Mouse (Mus musculus) embryonic fibroblast, embryonic 13.5 days (primary cell): Measurements from ENCODE around the gene Tmem175. TPM values are rescaled to one million over a fixed set of nuclear protein-coding genes. Genes with fewer than 3 reads are reported as not detected.

Experiments used
- H3K27ac ChIP-seq: 2 replicates; pipeline ENCODE4 v1.5.1; 2012; ENCODE audit warnings: low read length, control low read depth, inconsistent platforms; ENCODE audit not compliant: insufficient read depth
- H3K4me1 ChIP-seq: 2 replicates; pipeline ENCODE4 v1.6.1; 2011; ENCODE audit warnings: low read length; ENCODE audit not compliant: control insufficient read depth, insufficient read depth
- H3K4me3 ChIP-seq: 2 replicates; pipeline ENCODE4 v1.5.1; 2011; ENCODE audit warnings: mild to moderate bottlenecking, control low read depth, low read length; ENCODE audit not compliant: insufficient read depth
- CTCF ChIP-seq: IDR thresholded peaks from 2 replicates; pipeline ENCODE4 v1.5.1; 2011; ENCODE audit warnings: mild to moderate bottlenecking, control low read depth, low read length, moderate library complexity, borderline replicate concordance; ENCODE audit not compliant: insufficient read depth
- POLR2A ChIP-seq: IDR thresholded peaks from 2 replicates; pipeline ENCODE4 v1.6.1; 2011; ENCODE audit warnings: low read depth, mild to moderate bottlenecking, control low read depth, low read length, moderate library complexity
- polyA plus RNA-seq: library from polyadenylated mRNA; stranded (reverse); fragments of >200 nt; gene quantifications from 2 replicates; pipeline ENCODE4 v1.2.4, GENCODE M21; 2011; ENCODE audit warnings: low read depth; ENCODE audit not compliant: missing spikeins, insufficient read length

Gene Tmem175
- polyA plus RNA-seq, 1 experiment: 36.3 TPM

- Histone ChIP-seq H3K4me3 (no peak overlapping the region), H3K4me1 (no peaks in the 10 kb centered on the region), H3K27ac (no peak overlapping the region)
- no peak for TF ChIP-seq CTCF
- TF ChIP-seq POLR2A: no peak
These were observed 6.6 kb downstream of the Tmem175 start for GRCm38 (mm10) chr5:108636172-108636571.

DNA sequence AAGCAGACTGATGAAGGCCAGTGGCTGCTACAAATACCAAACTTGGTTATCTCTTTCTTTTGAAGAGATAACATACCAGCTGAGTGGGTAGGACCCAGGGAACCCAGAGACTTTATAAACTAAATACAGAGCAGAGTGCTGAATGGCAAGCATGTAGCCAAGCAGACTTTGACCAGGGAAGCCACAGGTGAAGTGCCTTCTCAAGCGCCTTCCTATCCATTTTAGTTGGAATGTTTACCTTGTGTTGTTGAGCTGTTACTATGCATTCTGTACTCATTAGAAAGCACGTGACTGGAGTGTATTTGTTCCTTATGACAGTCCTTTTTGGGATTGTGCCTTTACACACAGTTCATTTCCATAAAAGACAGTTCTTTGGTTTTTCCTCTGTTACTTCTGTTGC, 14.1 kb downstream of the Tmem175 start:
- TF ChIP-seq POLR2A (no peak), CTCF (no peak)
- Histone ChIP-seq H3K4me3 (no peak overlapping the region), H3K27ac (no peak overlapping the region), H3K4me1 (no peaks in the 10 kb centered on the region)

DNA sequence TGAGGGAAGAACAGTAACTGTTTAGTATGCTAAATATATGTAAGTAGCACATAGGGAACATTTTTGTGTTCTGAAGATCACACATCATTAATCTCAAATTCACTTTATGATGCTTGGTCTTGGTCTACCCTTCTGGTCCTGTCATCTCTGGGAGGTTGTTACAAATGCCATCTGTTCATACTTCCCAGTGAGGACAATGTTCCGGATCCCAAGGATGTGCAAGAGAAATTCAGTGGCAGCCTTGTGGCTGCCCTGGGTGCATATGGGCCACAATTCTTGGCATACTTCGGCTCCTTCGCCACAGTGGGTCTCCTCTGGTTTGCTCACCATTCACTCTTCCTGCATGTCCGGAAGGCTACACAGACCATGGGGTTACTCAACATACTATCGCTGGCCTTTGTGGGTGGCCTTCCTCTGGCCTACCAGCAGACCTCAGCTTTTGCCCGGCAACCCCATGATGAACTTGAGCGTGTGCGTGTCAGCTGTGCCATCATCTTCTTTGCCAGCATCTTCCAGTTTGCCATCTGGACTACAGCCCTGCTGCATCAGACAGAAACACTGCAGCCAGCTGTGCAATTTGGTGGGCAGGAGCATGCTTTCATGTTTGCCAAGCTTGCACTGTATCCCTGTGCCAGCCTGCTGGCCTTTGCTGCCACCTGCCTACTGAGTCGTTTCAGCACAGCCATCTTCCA, 16.2 kb downstream of the Tmem175 start:
- TF ChIP-seq CTCF (no peak), POLR2A (no peak)
- no peak overlapping the region for H3K27ac ChIP-seq
- no peaks in the 10 kb centered on the region for H3K4me1 ChIP-seq
- H3K4me3 ChIP-seq: no peak overlapping the region

DNA sequence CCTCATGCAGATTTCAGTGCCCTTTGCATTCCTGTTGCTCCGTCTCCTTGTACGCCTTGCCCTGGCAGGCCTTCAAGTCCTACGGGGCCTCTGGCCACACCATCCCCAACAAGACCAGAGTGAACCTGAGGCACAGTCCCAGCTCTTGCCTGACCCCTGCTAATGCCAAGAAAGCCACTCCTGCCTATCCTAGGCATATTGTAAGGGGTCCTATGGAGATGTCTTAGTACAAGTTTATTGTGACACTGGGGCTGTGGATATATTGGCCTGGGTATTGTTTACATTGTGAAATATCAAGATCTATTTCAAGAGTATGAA, 16.7 kb downstream of the Tmem175 start:
- no peak overlapping the region for H3K4me3 ChIP-seq
- H3K4me1 ChIP-seq: no peaks in the 10 kb centered on the region
- TF ChIP-seq POLR2A (no peak), CTCF (no peak)
- no peak overlapping the region for H3K27ac ChIP-seq

DNA sequence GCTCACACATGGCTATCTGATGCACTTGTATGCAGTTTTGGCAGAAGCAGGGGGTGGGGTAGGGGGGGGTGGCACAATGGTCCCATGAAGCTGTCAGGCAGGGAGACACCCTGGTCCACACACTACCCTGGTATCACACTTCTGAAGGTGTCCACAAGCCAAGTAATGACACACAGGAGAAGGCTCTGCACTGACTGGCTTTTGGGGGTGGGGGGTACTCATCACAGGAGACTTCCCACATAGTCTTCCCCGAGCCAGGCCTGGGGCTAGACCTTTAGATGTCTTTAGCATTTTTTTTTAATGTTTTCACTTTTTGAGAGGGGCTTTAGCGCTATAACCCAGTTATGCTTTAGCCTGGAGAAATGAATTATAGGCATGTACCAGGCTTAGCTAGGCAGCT, 17.7 kb downstream of the Tmem175 start:
- H3K4me1 ChIP-seq: no peaks in the 10 kb centered on the region
- TF ChIP-seq CTCF (no peak), POLR2A (no peak)
- no peak overlapping the region for H3K4me3 ChIP-seq
- H3K27ac ChIP-seq: no peak overlapping the region

GRCm38 (mm10) chr5:108647820-108648465, 18.4 kb downstream of the Tmem175 start:
- TF ChIP-seq POLR2A: no peak
- TF ChIP-seq CTCF: no peak
- no peak overlapping the region for H3K4me3 ChIP-seq
- no peaks in the 10 kb centered on the region for H3K4me1 ChIP-seq
- no peak overlapping the region for H3K27ac ChIP-seq

DNA sequence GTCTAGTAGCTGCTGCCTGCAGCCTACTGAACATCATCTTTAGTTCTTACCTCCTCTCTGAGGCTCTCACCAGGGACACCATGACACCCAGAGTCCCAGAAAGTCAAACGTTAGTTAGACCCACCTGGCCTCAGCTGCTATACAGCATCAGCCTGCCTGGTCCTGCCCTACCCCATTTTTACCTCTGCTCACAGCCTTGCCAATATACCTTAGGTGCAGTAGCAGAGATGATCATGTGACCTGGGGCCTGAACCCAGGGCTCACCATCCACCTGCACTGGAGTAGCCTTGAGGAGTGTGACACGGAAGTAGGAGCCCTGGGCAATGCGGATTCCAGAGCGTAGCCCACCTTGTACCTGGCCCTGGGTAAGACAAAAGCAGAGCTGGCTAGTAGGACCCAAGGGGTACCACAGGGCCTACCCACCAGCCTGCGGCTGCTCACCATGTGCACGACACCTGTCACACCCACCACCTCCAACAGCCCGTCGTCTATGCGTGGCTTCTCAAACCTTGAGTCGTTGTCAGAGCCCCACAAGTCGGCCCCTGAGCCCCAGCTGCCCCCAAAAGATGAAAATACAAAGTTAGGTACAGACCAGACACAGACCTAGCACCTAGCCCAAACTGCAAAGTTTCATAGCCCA, 19.5 kb downstream of the Tmem175 start:
- Histone ChIP-seq H3K27ac (no peak overlapping the region), H3K4me1 (no peaks in the 10 kb centered on the region), H3K4me3 (no peak overlapping the region)
- TF ChIP-seq POLR2A (no peak), CTCF (no peak)

GRCm38 (mm10) chr5:108650341-108650740, 20.8 kb downstream of the Tmem175 start:
- TF ChIP-seq POLR2A: no peak
- TF ChIP-seq CTCF: no peak
- no peak overlapping the region for H3K4me3 ChIP-seq
- H3K4me1 ChIP-seq: no peaks in the 10 kb centered on the region
- H3K27ac ChIP-seq: no peak overlapping the region

DNA sequence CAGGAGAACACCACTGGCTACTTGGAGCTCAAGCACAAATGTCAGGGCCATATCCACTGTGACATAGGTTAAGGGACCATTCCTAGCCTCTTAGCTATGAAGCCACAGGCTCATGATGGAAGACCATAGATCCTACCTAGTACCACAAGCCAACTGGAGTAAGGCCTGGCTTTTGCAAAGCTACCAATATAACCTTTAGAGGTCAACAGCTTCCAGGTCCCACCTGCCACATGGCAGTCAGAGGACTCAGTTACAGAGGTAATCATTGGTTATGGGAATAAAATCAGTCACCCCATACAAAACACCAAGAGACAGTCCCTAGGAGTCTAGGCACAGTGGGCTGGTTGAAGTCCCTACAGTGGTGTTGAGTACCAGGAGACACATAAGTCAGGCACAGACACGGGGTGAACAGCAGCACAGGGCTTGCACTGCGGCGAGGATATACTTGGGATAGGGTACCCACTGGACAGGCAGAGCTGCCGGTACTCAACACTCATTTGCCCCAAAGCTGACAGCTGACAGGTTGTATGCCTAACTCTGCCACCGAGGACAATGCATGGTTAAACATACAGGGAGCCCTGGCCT, 21.7 kb downstream of the Tmem175 start:
- TF ChIP-seq CTCF (no peak), POLR2A (no peak)
- no peak overlapping the region for H3K4me3 ChIP-seq
- no peaks in the 10 kb centered on the region for H3K4me1 ChIP-seq
- H3K27ac ChIP-seq: no peak overlapping the region

- no peak overlapping the region for H3K4me3 ChIP-seq
- no peak overlapping the region for H3K27ac ChIP-seq
- no peaks in the 10 kb centered on the region for H3K4me1 ChIP-seq
- TF ChIP-seq CTCF (peak; percentile 14; the same call in 1 of the 2 replicates), POLR2A (no peak)
These were observed 22.3 kb downstream of the Tmem175 start for GRCm38 (mm10) chr5:108651823-108652222.
